Mouse (Mus musculus) hindbrain, embryonic 14.5 days (tissue): ENCODE data around the gene Grin2a. TPM values are rescaled to one million over a fixed set of nuclear protein-coding genes. Genes with fewer than 3 reads are reported as not detected.

Experiments
- ATAC-seq: fragments of 200-750 bp; cut with Nextera tagmentation; 2 replicates; pipeline ENCODE4 v1.8.0; 2017; ENCODE audit warnings: moderate number of reproducible peaks, mild to moderate bottlenecking, moderate TSS enrichment, moderate library complexity; ENCODE audit not compliant: low FRiP score
- DNase-seq: peaks from one replicate; pipeline ENCODE4 v3.0.0-alpha.2; 2015; ENCODE audit warnings: low spot score
- H3K27ac ChIP-seq: fragments of 300-500 bp; sonication (generic); 2 replicates; pipeline ENCODE4 v1.5.1; 2014; ENCODE audit warnings: mild to moderate bottlenecking, moderate library complexity
- H3K27me3 ChIP-seq: fragments of 300-500 bp; sonication (generic); 2 replicates; pipeline ENCODE4 v1.6.1; 2014; ENCODE audit warnings: mild to moderate bottlenecking, low read length, mixed read lengths; ENCODE audit not compliant: control insufficient read depth, insufficient read depth
- H3K36me3 ChIP-seq: fragments of 300-500 bp; sonication (generic); replicated peaks from 2 replicates; pipeline ENCODE4 v1.6.1; 2014; ENCODE audit not compliant: control insufficient read depth, insufficient read depth
- H3K4me1 ChIP-seq: fragments of 300-500 bp; sonication (generic); replicated peaks from 2 replicates; pipeline ENCODE4 v1.6.1; 2014; ENCODE audit warnings: antibody characterized with exemption, low read length, mixed read lengths; ENCODE audit not compliant: control insufficient read depth, insufficient read depth
- H3K4me2 ChIP-seq: fragments of 300-500 bp; sonication (generic); replicated peaks from 2 replicates; pipeline ENCODE4 v1.6.1; 2014; ENCODE audit warnings: mild to moderate bottlenecking, moderate library complexity
- H3K4me3 ChIP-seq: fragments of 300-500 bp; sonication (generic); replicated peaks from 2 replicates; pipeline ENCODE4 v1.5.1; 2014; ENCODE audit warnings: mild to moderate bottlenecking, low read length
- H3K9ac ChIP-seq: fragments of 300-500 bp; sonication (generic); 2 replicates; pipeline ENCODE4 v1.6.1; 2014
- H3K9me3 ChIP-seq: fragments of 300-500 bp; sonication (generic); 2 replicates; pipeline ENCODE4 v1.6.1; 2016; ENCODE audit warnings: low read length; ENCODE audit not compliant: control insufficient read depth
- WGBS: fragments of 180-500 bp; shearing (Covaris S2); extraction: QIAGEN DNeasy Blood & Tissue Kit; methylation state at CpG from one replicate; pipeline ENCODE4 v1.1.7; 2014; 5-methylcytosine and 5-hydroxymethylcytosine counted together
- polyA plus RNA-seq: library from polyadenylated mRNA; unstranded; fragments of >200 nt; fragmentation: Nextera tagmentation; extraction: Ambion mirVana; gene quantifications from 2 replicates; pipeline ENCODE4 v1.2.1, GENCODE M21; 2014

Grin2a gene
- polyA plus RNA-seq, 1 experiment from 2014 or later = 6.9 TPM

GRCm38 (mm10) chr16:9980641-9981040, 14.7 kb downstream of the Grin2a start:
- no peak overlapping the region for H3K4me3 ChIP-seq
- WGBS = 73% methylated on average over 2 of the region's 2 CpGs
- no peak overlapping the region for H3K27ac ChIP-seq
- H3K9me3 ChIP-seq = no peaks in the 10 kb centered on the region
- H3K27me3 ChIP-seq = no peaks in the 10 kb centered on the region
- H3K9ac ChIP-seq = no peak overlapping the region
- H3K4me2 ChIP-seq = no peak overlapping the region
- ATAC-seq (no peak), DNase-seq (no peak)
- no peaks in the 10 kb centered on the region for H3K4me1 ChIP-seq
- no peaks in the 10 kb centered on the region for H3K36me3 ChIP-seq

DNA sequence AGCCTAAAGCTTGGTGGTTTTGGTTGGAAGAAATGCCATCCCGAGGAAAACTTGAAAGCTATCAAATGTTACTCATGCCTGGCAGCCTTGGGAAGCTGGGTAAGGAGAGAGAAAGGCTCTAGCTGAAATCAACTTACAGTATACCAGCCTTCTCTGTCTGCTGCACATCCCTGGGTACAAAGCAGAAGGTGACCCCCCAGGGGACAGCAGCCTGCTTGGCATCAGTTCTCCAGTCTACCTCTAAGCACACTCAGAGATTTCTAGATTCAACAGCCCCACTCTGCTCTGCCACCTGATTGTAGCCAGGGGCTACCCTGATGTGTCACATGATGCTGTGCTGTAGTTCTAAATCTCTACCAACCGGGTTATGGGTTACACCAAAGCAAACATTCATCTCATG, 17.2 kb downstream of the Grin2a start:
- no peak overlapping the region for H3K4me2 ChIP-seq
- no peak for DNase-seq
- no peaks in the 10 kb centered on the region for H3K4me1 ChIP-seq
- no peak overlapping the region for H3K9ac ChIP-seq
- H3K4me3 ChIP-seq = no peak overlapping the region
- no peak overlapping the region for H3K27ac ChIP-seq
- H3K9me3 ChIP-seq = no peaks in the 10 kb centered on the region
- 88% methylated on average over 2 of the region's 2 CpGs for WGBS
- H3K36me3 ChIP-seq = no peaks in the 10 kb centered on the region
- no peaks in the 10 kb centered on the region for H3K27me3 ChIP-seq
- ATAC-seq = no peak

DNA sequence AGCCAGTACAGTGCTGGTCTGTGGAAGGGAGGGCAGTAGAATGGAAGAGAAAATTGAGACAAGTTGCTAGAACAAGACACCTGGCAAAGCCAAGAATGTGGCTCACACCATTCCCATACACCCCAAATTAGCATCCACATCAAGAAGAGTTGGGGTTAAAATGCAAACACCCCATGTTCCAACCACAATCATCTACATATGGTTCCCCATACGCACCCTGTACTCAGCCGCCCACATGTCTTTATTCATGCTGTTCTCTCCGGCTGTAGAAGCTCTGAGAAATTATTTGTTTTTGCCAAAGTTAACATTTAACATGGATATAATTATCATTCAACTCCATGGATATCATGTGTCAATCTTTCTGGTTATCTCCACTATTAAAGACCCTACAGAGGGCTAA, 22.7 kb downstream of the Grin2a start:
- Histone ChIP-seq H3K36me3 (no peaks in the 10 kb centered on the region), H3K9ac (no peak overlapping the region), H3K4me3 (no peak overlapping the region), H3K4me1 (no peaks in the 10 kb centered on the region), H3K27me3 (no peaks in the 10 kb centered on the region), H3K4me2 (no peak overlapping the region), H3K27ac (no peak overlapping the region), H3K9me3 (no peaks in the 10 kb centered on the region)
- DNase-seq (no peak), ATAC-seq (no peak)
- WGBS = 92% methylated on average over 3 of the region's 3 CpGs

- Histone ChIP-seq H3K9me3 (no peaks in the 10 kb centered on the region), H3K4me1 (no peaks in the 10 kb centered on the region), H3K9ac (no peak overlapping the region), H3K27ac (no peak overlapping the region), H3K4me3 (no peak overlapping the region), H3K4me2 (no peak overlapping the region), H3K27me3 (no peaks in the 10 kb centered on the region), H3K36me3 (no peaks in the 10 kb centered on the region)
- DNase-seq (no peak), ATAC-seq (no peak)
- WGBS = 89% methylated on average over 6 of the region's 6 CpGs
These were observed 30.9 kb downstream of the Grin2a start for GRCm38 (mm10) chr16:9964469-9964868.

DNA sequence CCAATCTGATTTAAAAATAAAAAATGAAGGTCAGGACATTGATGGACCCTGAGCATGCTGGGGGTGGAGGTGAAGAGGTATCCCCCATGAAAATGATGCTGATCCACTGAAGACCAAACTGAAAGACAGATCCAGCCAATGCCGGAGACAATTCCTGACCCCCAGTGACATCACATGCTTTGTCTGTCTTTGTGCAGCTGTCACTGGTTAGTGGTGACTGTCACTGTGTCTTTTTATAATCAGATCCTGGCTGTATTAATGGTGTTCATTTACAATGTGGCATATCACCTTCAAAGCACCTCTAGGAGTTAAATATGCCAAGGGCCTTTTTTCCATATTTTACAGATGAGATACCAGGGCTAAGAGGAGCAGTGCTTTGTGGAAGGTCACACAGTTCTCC, 32.9 kb downstream of the Grin2a start:
- ATAC-seq (no peak), DNase-seq (no peak)
- no peak overlapping the region for H3K4me2 ChIP-seq
- H3K36me3 ChIP-seq = no peaks in the 10 kb centered on the region
- H3K4me3 ChIP-seq = no peak overlapping the region
- H3K9ac ChIP-seq = no peak overlapping the region
- H3K4me1 ChIP-seq = no peaks in the 10 kb centered on the region
- 59% methylated on average over 1 of the region's 1 CpGs for WGBS
- no peak overlapping the region for H3K27ac ChIP-seq
- no peaks in the 10 kb centered on the region for H3K9me3 ChIP-seq
- H3K27me3 ChIP-seq = no peaks in the 10 kb centered on the region

DNA sequence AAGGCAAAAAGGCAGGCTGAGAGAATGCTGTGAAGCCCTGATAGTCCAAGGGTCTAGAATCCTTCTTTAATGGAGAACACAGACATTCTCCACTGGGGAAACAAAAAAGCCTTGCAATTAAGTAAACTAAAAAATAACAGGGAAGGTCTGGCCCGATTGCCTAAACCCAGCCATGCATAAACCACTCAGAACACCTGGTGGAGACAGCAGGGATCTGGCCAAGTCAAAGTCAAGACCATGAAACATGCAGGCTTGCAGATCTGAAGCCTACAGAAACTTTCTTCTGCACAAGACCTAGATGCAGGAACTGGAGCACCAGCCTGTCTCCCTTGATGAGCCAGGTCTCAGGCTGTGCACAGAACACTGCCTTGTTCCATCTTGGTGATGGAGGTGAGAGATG, 36.0 kb downstream of the Grin2a start:
- ATAC-seq (no peak), DNase-seq (no peak)
- WGBS = 55% methylated on average over 1 of the region's 1 CpGs
- H3K9me3 ChIP-seq = no peaks in the 10 kb centered on the region
- H3K4me3 ChIP-seq = no peak overlapping the region
- no peaks in the 10 kb centered on the region for H3K36me3 ChIP-seq
- H3K27ac ChIP-seq = no peak overlapping the region
- H3K27me3 ChIP-seq = no peaks in the 10 kb centered on the region
- no peak overlapping the region for H3K9ac ChIP-seq
- H3K4me1 ChIP-seq = no peaks in the 10 kb centered on the region
- H3K4me2 ChIP-seq = no peak overlapping the region

- H3K27ac ChIP-seq = no peak overlapping the region
- no peaks in the 10 kb centered on the region for H3K27me3 ChIP-seq
- no peaks in the 10 kb centered on the region for H3K36me3 ChIP-seq
- no peak for DNase-seq
- no peak overlapping the region for H3K9ac ChIP-seq
- no peak overlapping the region for H3K4me2 ChIP-seq
- no peaks in the 10 kb centered on the region for H3K4me1 ChIP-seq
- no peaks in the 10 kb centered on the region for H3K9me3 ChIP-seq
- no peak overlapping the region for H3K4me3 ChIP-seq
- 31% methylated on average over 5 of the region's 5 CpGs for WGBS
- ATAC-seq = no peak
These were observed 41.1 kb downstream of the Grin2a start for GRCm38 (mm10) chr16:9954266-9954665.

- Histone ChIP-seq H3K4me2 (no peak overlapping the region), H3K27ac (no peak overlapping the region), H3K4me3 (no peak overlapping the region), H3K27me3 (no peaks in the 10 kb centered on the region), H3K4me1 (no peaks in the 10 kb centered on the region), H3K9me3 (no peaks in the 10 kb centered on the region), H3K9ac (no peak overlapping the region), H3K36me3 (no peaks in the 10 kb centered on the region)
- DNase-seq (no peak), ATAC-seq (no peak)
- 83% methylated on average over 5 of the region's 5 CpGs for WGBS
These were observed 41.9 kb downstream of the Grin2a start for GRCm38 (mm10) chr16:9953396-9953831.

- WGBS = 83% methylated on average over 3 of the region's 3 CpGs
- H3K27ac ChIP-seq = no peak overlapping the region
- H3K4me3 ChIP-seq = no peak overlapping the region
- H3K36me3 ChIP-seq = no peaks in the 10 kb centered on the region
- DNase-seq (no peak), ATAC-seq (no peak)
- no peaks in the 10 kb centered on the region for H3K9me3 ChIP-seq
- no peak overlapping the region for H3K9ac ChIP-seq
- no peaks in the 10 kb centered on the region for H3K4me1 ChIP-seq
- no peak overlapping the region for H3K4me2 ChIP-seq
- H3K27me3 ChIP-seq = no peaks in the 10 kb centered on the region
These were observed 46.1 kb downstream of the Grin2a start for GRCm38 (mm10) chr16:9949250-9949649.

DNA sequence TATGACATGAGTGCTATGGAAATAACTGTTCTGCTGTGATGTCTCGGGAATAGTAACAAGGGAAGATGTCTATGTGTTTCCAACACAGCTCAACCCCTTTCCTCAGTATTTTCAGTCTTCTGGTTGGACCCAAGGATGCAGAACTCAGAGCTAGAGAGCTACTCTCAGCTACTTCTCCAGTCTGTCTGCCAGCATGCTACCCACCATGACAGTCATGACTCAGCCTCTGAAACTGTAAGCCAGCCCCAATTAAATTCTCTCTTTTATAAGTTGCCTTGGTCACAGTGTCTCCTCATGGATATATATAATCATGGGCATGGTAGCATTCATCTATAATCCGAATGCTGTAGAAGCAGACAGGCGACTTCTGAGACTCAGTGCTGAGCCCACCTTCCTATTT, 47.9 kb downstream of the Grin2a start:
- Histone ChIP-seq H3K27me3 (no peaks in the 10 kb centered on the region), H3K4me1 (no peaks in the 10 kb centered on the region), H3K36me3 (no peaks in the 10 kb centered on the region), H3K4me2 (no peak overlapping the region), H3K27ac (no peak overlapping the region), H3K9ac (no peak overlapping the region), H3K9me3 (no peaks in the 10 kb centered on the region), H3K4me3 (no peak overlapping the region)
- 90% methylated on average over 3 of the region's 3 CpGs for WGBS
- DNase-seq (no peak), ATAC-seq (no peak)
